Mouse (Mus musculus) NIH3T3 (cell line): ENCODE measurements around the gene Slc6a16.
A peak's percentile ranks its signal among the peaks of the same experiment; 100 is the strongest.

Experiments used
- DNase-seq: peaks from one replicate; pipeline ENCODE4 v3.0.0-alpha.2; 2012; ENCODE audit warnings: low read depth

The Slc6a16 gene

DNA sequence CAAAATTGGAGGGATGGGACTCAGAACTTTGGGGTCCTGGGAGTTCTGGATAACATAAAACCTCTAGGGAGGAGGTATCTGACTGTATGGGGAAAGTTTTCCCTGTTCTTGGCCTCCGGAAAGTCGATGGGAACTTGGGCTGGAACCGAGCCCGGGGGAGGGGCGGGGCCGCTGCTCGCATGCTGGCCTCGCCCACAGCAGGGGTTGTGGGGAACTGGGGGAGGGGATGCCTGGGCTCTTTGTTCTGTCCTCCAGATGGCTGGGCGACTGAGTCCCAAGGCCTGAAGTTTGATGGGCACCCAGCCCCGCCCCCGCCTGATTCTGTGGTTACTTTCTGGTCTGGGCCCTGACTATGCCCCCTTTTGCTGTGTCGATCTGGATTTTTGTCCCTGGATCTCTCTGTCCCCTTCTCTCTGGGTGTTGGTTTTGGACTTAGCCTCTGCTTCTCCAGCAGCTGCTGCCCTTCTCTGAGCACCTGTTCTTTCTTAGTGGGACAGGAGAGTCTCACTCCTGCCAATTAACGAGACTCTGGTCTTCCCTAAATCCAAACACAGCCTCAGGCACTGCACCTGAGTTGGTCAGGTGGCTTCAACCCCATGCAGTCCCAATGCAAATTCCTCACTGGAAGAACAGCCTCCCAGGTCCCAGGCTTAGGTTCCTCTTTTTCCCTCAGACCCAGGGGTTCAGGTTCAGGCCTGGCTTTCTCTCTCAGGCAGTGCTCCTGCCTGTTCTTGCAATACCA, 24.3 kb upstream of the Slc6a16 start:
- peak; percentile 92 for DNase-seq

DNA sequence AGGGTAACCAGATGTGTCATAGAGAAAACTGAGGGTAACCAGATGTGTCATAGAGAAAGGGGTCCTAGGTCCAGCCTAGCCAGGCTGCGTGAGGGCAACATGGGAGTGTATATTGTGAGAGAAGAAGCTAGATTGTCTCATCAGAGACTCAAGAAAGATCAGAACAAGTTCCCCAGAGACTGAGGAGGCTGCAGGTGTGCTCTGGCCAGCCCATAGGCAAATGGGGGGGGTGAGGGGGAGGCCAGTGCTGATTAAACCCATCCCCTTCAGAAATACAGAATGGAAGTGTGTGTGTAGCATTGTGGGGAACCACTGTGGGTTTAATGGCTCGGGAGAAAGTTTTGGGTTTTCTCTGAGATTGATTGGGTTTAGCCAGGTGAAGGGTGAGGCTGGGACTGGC, 19.2 kb upstream of the Slc6a16 start:
- no peak for DNase-seq

DNA sequence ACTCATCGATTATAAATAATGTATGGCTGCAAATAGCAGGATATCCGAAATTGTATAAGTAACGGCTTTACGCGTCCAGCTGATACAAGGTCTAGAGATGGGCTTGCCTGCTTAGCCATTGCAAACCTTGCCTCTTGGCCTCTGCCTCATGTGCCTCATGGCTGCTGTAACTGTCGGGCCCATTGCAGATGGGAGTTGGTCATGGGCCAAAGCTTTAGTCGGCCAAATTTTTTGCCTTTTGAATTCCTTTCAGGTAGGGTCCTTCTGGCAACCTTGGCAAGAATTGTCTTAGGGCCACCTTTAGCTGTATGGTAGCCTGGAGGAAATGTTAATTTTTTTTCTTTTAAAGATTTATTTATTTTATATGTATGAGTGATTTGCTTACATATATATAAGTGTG, 16.1 kb upstream of the Slc6a16 start:
- no peak for DNase-seq

DNA sequence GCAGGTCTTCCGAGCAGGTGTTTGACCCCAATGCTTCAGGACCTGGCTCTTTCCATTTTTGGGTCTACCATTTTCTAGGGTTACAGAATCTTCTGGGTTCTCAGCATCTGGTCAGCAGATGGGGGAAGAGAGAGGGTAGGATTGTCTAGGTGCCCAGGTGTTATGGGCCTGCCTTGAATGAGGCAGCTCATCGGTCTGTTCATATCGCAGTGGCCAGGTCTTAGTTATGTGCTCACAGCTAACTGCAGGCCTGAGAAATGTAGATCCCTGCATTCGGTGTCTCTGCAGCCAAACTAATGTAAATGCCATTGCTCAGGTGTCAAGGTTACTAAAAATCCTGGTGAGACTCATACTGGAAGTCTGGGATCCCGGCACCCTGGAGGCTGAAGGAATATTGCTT, 14.5 kb upstream of the Slc6a16 start:
- no peak for DNase-seq

DNA sequence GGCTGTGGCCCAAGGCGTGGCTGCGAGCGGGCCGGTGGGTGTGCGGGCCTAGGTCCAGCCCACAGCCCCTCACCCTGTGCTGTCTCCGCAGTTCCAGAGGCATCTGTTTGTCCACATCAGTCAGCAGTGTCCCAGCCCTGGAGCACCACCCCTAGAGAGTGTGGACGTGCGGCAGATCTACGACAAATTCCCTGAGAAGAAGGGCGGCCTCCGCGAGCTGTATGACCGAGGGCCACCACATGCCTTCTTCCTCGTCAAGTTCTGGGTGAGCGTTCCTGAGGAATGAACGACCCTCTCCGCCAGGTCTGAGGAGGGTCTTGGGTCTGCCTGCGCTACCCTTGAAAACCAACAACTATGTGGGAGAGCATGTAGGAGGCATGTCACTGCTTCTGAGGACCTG, 12.3 kb upstream of the Slc6a16 start:
- DNase-seq, result no peak

DNA sequence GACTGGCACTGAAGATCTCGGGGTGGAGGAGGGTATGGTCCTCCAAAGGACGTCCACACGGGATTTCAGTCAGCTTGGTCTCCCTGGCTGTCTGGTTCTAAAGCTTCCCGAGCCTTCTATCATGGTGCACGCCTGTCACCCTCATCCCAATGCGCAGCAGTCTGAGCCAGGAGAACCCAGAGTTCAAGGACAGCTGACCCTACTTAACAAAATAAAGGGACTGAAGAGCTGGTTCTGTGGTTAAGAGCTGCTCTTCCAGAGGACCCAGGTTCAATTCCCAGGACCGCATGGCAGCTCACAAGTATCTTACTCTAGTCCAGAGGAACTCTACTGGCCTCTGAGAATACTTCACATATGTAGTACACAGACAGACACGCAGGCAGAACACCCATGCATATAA, 11.8 kb upstream of the Slc6a16 start:
- DNase-seq, result no peak

DNA sequence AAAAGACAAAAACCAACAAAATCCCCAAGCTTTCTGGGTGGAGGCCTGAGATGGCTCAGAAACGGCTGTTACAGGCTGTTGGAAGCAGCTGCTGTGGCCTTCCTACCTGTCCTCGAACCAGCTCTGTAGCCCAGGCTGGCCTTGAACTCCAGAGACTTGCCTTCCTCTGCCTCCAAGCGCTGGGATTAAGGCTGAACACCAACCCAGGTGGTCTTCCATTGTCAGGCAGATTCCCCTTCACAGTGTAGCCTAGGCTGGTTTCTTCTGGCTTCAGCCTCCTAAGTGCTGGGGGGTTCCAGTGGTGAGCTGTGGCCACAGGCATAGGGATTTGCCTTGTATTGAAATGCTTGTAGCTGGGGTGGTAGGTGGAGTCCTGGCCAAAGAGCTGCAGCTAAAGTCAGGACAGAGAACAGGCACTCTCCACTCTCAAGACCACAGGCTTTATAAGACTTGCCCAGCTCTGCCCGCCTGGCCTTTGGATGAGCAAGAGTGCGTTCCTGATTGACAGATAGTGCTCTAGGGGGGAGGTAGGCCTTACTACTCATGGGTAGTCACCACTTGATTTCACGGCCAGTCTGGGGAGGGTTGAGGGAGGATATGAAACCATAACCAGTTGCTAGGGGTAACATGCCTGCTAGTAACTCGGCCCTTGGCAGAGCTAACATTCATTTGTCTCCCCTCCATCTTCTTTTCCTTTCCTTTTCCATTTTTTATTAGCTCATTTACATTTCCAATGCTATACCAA, 11.3 kb upstream of the Slc6a16 start:
- DNase-seq, result no peak

DNA sequence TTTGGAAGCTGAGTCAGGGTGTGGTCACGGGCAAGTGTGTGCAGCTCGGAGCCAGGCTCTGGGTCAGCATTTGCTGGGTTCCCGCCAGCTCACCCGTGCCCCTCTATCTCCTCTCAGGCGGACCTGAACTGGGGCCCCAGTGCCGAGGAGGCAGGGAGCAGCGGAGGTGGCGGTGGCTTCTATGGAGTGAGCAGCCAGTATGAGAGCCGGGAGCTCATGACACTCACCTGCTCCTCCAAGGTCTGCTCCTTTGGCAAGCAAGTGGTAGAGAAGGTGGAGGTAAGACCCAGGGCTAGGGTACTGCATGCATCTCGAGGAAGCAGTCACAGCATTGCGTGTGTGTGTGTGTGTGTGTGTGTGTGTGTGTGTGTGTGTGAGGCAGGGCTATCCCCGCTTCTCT, 9.7 kb upstream of the Slc6a16 start:
- no peak for DNase-seq

DNA sequence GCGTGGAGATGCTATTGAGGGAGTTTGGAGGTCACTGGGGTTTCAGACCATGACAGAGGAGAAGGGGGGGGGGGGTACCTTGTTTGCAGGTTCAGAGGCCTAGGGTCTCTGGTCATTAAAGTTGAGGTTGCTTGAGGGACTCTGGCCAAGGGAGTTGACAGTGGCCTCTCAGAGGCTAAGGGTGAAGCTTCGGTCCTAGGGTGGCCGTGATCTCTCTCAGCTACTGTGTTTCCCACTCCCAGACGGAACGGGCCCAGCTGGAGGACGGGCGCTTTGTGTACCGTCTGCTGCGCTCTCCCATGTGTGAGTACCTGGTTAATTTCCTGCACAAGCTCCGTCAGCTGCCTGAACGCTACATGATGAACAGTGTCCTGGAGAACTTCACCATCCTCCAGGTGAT, 8.9 kb upstream of the Slc6a16 start:
- DNase-seq, result no peak

DNA sequence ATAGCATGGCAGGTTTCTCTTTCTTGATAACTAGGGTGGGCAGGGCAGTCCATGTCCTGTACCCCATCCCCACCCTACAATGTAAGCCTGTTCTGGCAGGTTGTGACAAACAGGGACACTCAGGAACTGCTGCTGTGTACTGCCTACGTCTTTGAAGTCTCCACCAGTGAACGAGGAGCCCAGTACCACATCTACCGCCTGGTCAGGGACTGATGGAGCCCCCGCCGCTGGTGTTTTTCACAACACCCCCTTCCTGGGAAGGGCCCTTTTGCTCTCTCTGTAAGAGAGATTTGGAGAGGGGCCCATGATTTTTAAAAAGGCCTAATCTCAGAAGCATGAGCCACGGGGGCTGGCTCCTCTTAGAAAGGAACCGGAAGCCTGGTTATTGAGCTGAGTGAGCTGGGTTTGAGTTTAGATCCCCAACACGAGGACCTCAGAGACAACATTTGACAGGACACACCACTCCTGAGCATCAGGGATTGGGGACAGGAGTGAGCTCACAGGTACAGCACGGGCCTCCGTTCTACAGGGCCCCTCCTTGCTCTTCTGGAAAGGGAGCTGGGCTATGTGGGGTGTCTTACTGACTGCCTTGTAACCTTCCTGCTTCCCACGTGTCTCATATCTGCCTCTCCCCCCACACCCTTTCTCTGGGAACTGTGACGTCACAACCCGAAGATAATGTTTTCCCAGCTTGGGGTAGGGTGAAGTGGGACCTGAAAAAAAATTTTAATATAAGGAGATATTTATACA, 8.0 kb upstream of the Slc6a16 start:
- DNase-seq, result no peak

DNA sequence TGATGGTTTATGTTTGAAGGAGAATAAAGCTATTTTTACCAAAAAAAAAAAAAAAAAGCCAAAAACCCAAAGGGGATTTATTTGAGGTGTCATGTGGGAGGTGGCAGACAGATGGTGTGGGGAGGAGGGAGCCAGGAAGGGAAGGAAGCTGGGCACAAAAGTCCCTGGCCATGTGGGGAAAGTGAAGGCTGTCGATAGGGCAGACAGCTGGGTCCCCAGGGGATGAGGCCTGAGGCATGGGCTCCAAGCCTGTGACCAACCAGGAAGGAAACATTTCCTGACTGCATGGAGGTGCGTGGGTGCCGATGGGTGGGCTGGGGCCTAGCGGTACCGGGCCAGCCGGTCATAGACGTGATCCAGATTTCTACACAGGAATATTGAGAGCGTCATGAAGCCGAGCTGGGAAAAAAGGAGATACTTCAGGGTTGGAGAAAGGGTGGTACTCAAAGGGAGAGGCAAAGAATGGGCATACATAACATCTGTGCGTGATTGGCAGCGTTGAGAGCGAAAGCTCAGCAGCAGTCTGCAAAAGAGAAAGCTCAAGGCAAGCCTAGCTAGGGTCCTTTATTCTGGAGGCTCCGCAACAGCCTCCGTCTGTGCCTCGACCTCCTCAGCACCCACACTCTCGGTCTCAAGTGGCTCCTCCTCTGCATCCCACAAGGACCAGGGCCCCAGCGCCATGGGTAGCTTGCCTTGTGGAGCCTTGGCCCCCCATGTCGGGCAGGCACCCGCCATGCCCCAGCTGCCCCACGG, 7.1 kb upstream of the Slc6a16 start:
- DNase-seq, result no peak

DNA sequence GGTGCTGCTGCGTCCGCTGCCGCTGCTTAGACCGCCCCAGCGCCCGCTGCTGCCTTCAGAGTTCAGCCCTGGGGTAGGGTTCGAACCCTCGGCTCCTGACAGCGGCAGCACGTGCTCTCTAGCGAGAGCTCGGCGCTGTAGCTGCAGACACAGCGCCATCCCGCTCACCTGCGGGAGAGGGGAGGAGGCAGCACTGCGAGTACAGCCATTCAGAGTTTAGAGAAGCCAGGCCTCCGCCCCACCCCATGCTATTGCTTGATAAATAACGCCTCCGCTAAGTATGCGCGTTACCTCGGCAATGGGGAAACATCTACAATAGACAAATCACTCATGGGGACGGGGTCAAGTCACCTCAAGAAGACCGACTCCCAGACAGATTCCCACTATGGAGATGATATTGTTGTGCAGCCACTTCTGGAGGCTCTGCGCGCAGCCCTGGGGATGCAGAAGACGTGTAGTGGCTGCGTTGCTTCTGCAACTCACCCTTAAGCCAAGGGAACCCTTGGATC, 6.5 kb upstream of the Slc6a16 start:
- no peak for DNase-seq

DNA sequence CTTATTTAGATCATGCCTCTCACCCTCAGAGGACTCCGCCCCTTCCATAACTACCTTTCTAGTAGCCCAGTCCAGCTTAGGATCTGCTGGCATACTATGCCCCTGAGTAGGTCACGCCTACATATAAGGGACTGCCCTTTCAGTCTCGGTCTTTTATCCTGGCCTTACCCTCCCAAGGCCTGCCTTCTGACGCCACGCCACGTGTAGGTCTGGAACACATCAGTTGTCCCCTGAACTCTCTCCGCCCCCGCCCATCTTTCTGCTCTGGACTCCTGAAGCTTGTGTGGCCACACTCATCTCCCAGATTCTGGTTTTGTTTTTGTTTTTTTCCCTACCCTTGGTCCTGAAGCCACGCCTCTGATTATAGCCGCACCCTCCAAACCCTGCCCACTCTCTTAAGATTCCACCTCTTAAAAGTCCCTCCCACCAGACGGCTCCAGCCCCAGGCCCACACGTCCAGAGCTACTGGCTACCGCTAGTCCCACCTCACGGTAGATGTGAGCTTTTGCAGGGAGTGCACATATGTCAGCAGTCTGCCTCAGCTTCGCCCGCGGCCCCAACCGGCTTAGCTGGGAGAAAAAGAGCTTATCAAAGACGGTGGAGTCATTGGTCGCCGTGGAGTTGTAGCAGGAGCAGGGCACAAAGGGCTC, 5.8 kb upstream of the Slc6a16 start:
- DNase-seq, result no peak

DNA sequence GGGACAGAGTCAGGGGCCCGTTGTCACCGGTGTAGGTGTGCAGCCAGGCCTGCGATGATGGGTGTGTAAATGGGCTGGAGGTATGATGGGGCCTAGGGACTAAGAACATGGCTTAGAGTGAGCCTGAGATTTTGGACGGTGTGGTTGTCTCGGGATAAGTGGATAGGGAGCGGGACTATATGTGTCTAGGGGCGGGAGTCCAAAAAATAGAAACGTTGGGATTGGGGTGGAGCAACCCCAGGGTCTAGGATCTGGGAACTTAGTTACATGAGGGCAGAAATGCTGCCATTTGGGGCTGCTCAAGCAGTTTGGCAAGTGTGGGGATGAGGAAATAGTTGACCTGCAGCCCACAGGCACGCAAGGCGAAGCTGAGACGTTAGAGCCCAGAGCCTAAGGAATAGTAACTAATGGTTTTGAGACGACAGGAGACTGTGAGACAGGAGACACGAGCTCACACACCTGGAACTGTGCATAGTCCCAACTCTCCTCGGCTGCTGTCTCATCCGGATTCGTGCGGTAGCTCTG, 5.2 kb upstream of the Slc6a16 start:
- DNase-seq, result no peak

DNA sequence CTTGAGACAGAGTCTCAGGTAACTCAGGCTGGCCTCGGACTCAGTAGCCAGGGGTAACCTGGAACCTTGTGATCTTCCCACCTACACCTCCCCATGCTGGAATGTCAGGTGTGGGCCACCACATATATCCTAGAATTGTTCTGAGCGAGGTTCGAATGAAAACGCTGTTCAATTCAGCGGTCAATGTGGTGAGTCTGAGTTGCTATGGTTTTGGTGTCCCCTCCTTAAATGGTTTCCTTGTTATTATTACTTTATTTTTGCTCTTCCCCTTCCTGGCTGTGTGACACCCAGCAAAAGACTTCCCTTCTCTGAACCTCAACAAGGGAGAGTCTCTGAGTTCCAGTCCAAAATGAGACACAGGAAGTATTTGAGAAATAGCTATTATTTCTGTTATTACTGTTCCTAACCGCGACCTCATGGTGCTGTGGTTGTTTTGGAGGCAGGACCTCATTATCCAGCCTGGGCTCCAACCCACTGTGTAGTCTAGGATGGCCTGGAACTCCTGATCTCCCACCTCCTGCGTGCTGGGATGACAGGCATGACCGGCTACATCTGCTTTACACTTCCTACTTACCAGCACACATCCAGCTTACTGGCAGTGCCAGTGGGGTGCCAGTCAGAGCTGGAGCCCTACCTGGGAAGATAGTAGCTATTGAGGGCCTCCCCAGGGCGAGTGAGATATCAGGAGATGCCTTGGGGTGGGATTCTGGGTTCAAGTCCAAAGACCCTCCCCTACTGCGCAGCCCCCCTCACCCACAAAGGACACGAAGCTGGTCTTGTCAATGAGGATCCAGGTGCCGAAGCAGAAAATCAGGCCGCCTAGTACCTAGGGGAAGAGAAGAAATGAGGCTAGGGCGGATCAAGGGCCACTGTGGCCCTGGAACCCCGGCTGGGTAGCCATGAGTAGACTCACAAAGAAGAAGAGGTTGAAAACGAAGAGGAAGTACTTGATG, 2.9 kb upstream of the Slc6a16 start:
- no peak for DNase-seq

DNA sequence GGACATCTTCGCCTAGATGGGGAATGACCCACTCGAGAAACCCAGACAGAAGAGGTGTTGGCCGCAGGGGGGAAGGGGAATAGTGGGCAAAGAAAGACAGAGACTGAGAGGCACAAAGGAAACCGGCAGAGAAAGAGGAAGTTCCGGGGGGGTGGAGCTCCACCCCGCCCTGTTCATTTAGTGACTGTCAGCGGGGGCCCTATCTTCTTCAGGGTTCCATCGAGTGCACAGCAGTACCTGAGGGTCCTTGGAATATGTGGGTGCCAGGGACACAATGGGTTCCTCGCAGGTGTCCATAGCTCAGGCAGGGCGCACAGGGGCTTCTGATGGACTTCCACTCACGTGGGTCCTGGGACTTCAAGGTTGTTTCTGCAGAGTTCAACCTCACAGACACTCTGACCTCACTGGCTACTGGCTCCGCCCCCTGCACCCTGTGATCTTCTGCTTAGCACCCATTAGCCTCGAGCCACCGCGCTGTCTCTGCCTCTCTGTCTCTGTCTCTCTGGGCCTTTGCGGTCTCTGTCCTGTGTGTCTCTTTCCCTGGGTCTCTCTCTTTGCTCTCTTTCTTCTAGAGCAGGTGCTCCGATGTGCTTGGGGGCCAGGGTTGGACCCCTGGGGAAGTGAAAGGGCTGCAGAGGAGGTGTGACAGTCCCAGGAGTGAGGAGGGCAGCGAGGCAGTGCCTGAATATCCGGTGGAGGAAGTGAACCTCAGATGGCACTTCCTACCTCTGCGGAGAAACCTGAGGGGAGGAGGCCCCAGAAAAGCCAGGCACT, 2.0 kb upstream of the Slc6a16 start, which contains the start of gene Cd37:
TSS of gene Cd37 (minus strand) at position 393 of the 774 bp plus-strand sequence.
- no peak for DNase-seq

DNA sequence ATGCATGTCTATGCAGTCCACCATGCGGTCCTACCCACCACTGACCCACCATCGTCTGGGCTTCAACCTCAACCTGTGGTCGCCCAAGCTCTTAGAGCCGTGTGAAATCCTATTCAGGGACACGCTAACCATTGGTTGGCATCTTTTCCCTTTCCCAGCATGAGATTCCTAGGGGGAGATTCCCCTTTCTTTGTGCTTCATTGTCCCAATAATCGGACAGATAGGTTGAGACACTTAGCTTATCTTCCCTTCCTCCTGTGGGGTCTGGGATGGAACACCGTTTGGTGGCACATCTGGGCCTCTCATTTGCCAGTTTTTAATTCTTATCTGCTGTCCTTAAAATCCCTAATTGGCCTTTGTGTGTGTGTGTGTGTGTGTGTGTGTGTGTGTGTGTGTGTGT, 776 bp upstream of the Slc6a16 start:
- DNase-seq, result no peak

DNA sequence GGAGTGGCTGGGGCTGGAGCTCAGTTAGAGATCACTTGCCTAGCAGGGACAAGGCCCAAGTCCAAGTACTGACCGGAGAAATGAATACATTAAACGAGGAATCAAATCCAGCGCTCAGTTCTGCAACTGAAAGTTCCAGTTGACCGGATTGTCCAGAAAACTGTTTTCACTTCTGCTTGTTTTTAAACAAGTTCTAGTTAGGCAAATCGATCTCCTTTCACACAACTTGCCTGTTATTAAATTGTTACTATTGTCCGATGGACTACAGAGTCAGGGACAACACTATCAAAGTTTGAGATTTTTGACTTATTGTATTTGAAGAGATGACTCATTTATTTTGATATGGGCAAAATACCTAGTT, 484 bp downstream of the Slc6a16 start:
- DNase-seq, result no peak

DNA sequence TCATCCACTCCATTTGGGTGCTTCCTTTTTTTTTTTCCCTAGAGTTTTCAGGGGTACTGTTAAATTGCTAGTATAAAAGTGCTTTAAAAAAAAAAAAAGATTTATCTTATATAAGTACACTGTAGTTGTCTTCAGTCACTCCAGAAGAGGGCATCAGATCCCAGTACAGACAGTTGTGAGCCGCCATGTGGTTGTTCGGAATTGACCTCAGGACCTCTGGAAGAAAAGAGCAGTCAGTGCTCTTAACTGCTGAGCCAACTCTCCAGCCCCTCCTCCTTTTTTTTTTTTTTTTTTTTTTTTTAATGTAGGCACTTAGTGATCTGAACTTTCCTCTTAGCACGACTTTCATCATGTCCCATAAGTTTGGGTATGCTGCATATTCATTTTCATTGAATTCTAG, 6.8 kb downstream of the Slc6a16 start:
- no peak for DNase-seq
